Mouse (Mus musculus): ENCODE results near the gene Gabrb2. TPM values are rescaled to one million over a fixed set of nuclear protein-coding genes. Genes with fewer than 3 reads are reported as not detected.
A peak's percentile ranks its signal among the peaks of the same experiment; 100 is the strongest.

Gabrb2 gene
- polyA plus RNA-seq (2012; ENCODE audit: insufficient read depth, insufficient read length, missing spikeins) = not detected in 2 replicates

DNA sequence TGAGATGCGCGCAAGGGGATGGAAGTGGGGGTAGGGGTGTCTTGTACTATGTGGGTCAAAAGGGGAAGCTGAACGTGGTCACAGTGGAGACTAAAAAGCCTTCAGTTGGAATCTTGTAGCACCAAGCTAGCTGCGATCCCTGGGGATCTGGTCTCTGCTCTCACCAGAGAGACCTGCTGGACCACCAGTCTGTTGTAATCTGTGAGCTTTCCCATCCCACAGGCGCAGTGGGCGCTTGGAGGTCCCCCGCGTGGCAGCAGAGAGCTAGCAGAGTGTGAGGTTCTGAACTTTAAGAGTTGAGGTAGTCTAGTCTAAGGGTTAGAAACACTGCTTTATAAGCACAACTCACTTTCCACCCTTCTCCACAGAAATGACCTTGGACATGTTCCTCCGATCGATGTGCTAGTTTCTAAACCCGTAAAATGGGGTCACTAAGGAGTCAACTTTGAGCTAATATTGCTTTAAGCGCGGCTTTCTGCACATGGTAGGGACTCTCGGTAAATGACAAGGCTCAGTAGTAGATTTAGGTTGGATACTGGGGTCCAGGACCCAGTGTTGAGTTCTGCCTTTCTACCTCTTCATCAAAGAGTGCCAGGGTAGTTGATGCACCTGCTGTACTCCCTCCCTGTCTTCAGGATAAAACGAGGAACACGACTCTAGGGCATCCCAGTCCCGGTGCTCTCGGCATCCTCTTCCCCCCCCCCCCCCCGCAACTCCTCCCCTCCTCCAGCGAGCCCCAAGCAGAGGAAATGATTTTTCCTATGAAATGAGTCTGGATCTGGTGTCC, at the start of gene Gabrb2:
Gene Gabrb2 (plus strand): TSS at position 762 of the 787 bp plus-strand sequence.
- TF ChIP-seq CTCF (IDR thresholded peaks at IDR 0.05; ENCODE audit: low read depth, low read length) (no peak), POLR2A (IDR thresholded peaks at IDR 0.05; ENCODE audit: borderline replicate concordance, low read depth, low read length) (no peak)
- no peak within 1 kb of the TSS for H3K27ac ChIP-seq (ENCODE audit: insufficient read depth, low read depth, low read length)
- no peak within 1 kb of the TSS for H3K4me3 ChIP-seq (ENCODE audit: insufficient read depth, low read length)
- H3K4me1 ChIP-seq (ENCODE audit: control insufficient read depth, insufficient read depth, low read length) = no peaks in the 10 kb centered on the region

- Histone ChIP-seq H3K4me1 (ENCODE audit: control insufficient read depth, insufficient read depth, low read length) (no peaks in the 10 kb centered on the region), H3K4me3 (ENCODE audit: insufficient read depth, low read length) (no peak overlapping the region)
- no peak for TF ChIP-seq POLR2A (IDR thresholded peaks at IDR 0.05; ENCODE audit: borderline replicate concordance, low read depth, low read length)
- TF ChIP-seq CTCF (IDR thresholded peaks at IDR 0.05; ENCODE audit: low read depth, low read length) = no peak
Observed at GRCm38 (mm10) chr11:42378983-42379382, 40.6 kb upstream of the Gabrb2 start.

GRCm38 (mm10) chr11:42386486-42386885, 33.1 kb upstream of the Gabrb2 start:
- Histone ChIP-seq H3K4me3 (ENCODE audit: insufficient read depth, low read length) (no peak overlapping the region), H3K27ac (ENCODE audit: insufficient read depth, low read depth, low read length) (no peak overlapping the region), H3K4me1 (ENCODE audit: control insufficient read depth, insufficient read depth, low read length) (0 out of 2 replicates have a peak, but pooled peaks cover 2% of the 10 kb centered on the region)
- TF ChIP-seq CTCF (IDR thresholded peaks at IDR 0.05; ENCODE audit: low read depth, low read length) (no peak), POLR2A (IDR thresholded peaks at IDR 0.05; ENCODE audit: borderline replicate concordance, low read depth, low read length) (no peak)

More at GRCm38 (mm10) chr11:42378983-42379382, 40.6 kb upstream of the Gabrb2 start:
- no peak overlapping the region for H3K27ac ChIP-seq (ENCODE audit: insufficient read depth, low read depth, low read length)

- TF ChIP-seq POLR2A (IDR thresholded peaks at IDR 0.05; ENCODE audit: borderline replicate concordance, low read depth, low read length) (no peak), CTCF (IDR thresholded peaks at IDR 0.05; ENCODE audit: low read depth, low read length) (no peak)
- no peak overlapping the region for H3K4me3 ChIP-seq (ENCODE audit: insufficient read depth, low read length)
- H3K4me1 ChIP-seq (ENCODE audit: control insufficient read depth, insufficient read depth, low read length) = 0 out of 2 replicates have a peak, but pooled peaks cover 2% of the 10 kb centered on the region
- no peak overlapping the region for H3K27ac ChIP-seq (ENCODE audit: insufficient read depth, low read depth, low read length)
Observed at GRCm38 (mm10) chr11:42390682-42391290, 28.8 kb upstream of the Gabrb2 start.

DNA sequence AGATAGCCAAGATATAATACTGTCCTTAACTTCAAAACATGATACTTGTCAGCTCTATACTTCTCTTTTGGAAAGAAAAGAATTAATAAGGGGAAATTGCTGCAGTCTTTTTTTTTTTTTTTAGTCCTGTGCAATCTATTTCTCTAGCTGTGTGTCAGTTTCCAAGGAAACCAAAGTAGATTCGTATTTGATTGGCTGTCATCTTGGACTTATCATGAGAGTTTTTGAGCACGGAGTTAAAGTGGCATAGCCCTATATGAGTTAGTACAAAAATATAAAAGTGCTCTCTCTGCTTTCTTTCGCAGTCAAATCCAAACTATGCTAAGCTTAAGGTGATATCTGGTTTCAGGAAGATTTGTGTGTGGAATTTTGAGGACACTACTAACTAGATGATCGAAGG, 26.1 kb upstream of the Gabrb2 start:
- no peak overlapping the region for H3K4me3 ChIP-seq (ENCODE audit: insufficient read depth, low read length)
- no peak overlapping the region for H3K27ac ChIP-seq (ENCODE audit: insufficient read depth, low read depth, low read length)
- no peaks in the 10 kb centered on the region for H3K4me1 ChIP-seq (ENCODE audit: control insufficient read depth, insufficient read depth, low read length)
- TF ChIP-seq CTCF (IDR thresholded peaks at IDR 0.05; ENCODE audit: low read depth, low read length) (no peak), POLR2A (IDR thresholded peaks at IDR 0.05; ENCODE audit: borderline replicate concordance, low read depth, low read length) (no peak)

GRCm38 (mm10) chr11:42419791-42420633, 455 bp downstream of the Gabrb2 start:
- H3K4me1 ChIP-seq (ENCODE audit: control insufficient read depth, insufficient read depth, low read length) = no peaks in the 10 kb centered on the region
- TF ChIP-seq POLR2A (IDR thresholded peaks at IDR 0.05; ENCODE audit: borderline replicate concordance, low read depth, low read length) (no peak), CTCF (IDR thresholded peaks at IDR 0.05; ENCODE audit: low read depth, low read length) (no peak)
- H3K27ac ChIP-seq (ENCODE audit: insufficient read depth, low read depth, low read length) = no peak overlapping the region
- H3K4me3 ChIP-seq (ENCODE audit: insufficient read depth, low read length) = no peak overlapping the region

DNA sequence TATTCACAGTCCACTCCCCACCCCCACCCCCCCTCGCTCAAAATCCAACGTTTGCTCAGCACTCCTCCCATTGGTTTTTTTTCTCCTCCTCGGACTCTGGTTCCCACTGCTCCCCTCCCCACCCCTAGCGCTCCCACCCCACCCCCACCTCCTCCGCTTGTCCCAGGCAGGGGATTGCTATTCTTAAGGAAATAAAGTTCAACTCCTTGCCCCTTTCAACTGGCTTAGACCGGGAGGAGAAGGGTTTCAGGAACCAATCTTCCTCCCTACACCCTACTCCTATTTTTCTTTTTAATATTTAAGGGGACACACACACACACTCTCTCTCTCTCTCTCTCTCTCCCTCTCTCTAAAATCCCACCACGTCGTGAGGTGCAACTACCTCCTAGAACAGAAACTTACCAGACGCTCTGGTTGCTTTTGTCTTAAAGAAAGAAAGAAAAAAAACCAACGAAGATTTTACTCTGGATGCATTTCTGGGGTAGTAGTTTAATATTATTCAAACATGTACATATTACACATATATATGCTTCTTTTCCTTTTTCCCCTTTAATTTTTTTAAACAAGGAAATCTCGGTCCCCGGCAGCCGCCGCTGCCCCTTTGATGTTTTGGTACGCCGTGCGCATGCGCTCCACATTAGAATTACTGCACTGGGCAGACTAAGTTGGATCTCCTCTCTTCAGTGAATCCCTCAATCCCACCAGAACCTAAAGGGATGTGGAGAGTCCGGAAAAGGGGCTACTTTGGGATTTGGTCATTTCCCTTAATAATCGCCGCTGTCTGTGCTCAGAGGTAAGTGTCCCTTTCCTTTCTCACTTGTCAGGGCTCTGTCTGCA, 1.3 kb downstream of the Gabrb2 start:
- H3K4me3 ChIP-seq (ENCODE audit: insufficient read depth, low read length) = peak overlapping the region; percentile 14; the same call in 1 of the 2 replicates
- no peaks in the 10 kb centered on the region for H3K4me1 ChIP-seq (ENCODE audit: control insufficient read depth, insufficient read depth, low read length)
- TF ChIP-seq CTCF (IDR thresholded peaks at IDR 0.05; ENCODE audit: low read depth, low read length) (no peak), POLR2A (IDR thresholded peaks at IDR 0.05; ENCODE audit: borderline replicate concordance, low read depth, low read length) (no peak)

GRCm38 (mm10) chr11:42423231-42423630, 3.7 kb downstream of the Gabrb2 start:
- TF ChIP-seq CTCF (IDR thresholded peaks at IDR 0.05; ENCODE audit: low read depth, low read length) (no peak), POLR2A (IDR thresholded peaks at IDR 0.05; ENCODE audit: borderline replicate concordance, low read depth, low read length) (no peak)
- Histone ChIP-seq H3K27ac (ENCODE audit: insufficient read depth, low read depth, low read length) (no peak overlapping the region), H3K4me1 (ENCODE audit: control insufficient read depth, insufficient read depth, low read length) (no peaks in the 10 kb centered on the region), H3K4me3 (ENCODE audit: insufficient read depth, low read length) (no peak overlapping the region)

More for the DNA sequence above, 1.3 kb downstream of the Gabrb2 start:
- H3K27ac ChIP-seq (ENCODE audit: insufficient read depth, low read depth, low read length) = no peak overlapping the region

DNA sequence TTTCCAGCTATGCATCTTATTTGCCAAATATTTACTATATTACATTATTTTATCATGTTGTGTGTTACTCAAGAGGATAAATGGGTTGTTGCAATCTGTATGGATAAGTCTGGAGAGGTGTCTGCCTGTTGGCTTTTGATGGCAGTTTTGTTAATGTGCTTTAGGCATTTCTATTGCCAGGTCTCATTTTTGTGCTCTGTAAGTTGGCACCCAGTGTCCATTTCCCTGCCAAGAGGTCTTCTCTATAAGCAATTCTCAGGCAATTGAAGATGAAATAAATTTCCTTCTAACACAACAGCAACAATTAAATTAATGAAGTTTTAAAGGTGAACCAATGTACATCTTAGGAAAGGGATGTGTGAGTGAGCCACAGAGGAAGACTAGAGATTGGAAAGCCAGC, 11.9 kb downstream of the Gabrb2 start:
- Histone ChIP-seq H3K4me1 (ENCODE audit: control insufficient read depth, insufficient read depth, low read length) (no peaks in the 10 kb centered on the region), H3K4me3 (ENCODE audit: insufficient read depth, low read length) (no peak overlapping the region), H3K27ac (ENCODE audit: insufficient read depth, low read depth, low read length) (no peak overlapping the region)
- TF ChIP-seq CTCF (IDR thresholded peaks at IDR 0.05; ENCODE audit: low read depth, low read length) = no peak
- TF ChIP-seq POLR2A (IDR thresholded peaks at IDR 0.05; ENCODE audit: borderline replicate concordance, low read depth, low read length) = no peak

All from bone marrow macrophage, adult 2 months (primary cell).